Mouse (Mus musculus) hindbrain, embryonic 10.5 days (tissue): ENCODE measurements at regions not wholly inside any gene's neighbourhood (a gene's known extent, or its start where the extent isn't known, plus 50 kb on each side); places are given as distances from the start of the nearest gene placed in this dataset.

Source experiments
- DNase-seq: peaks from one replicate; pipeline ENCODE4 v3.0.0-alpha.2; 2017; ENCODE audit warnings: low spot score
- H3K27ac ChIP-seq: fragments of 300-500 bp; sonication (generic); 2 replicates; pipeline ENCODE4 v1.5.1; 2016; ENCODE audit warnings: mild to moderate bottlenecking, moderate library complexity
- H3K27me3 ChIP-seq: fragments of 300-500 bp; sonication (generic); 2 replicates; pipeline ENCODE4 v1.6.1; 2016; ENCODE audit warnings: mild to moderate bottlenecking; ENCODE audit not compliant: poor library complexity, insufficient read depth, severe bottlenecking
- H3K36me3 ChIP-seq: fragments of 300-500 bp; sonication (generic); 2 replicates; pipeline ENCODE4 v1.6.1; 2016; ENCODE audit warnings: mild to moderate bottlenecking, moderate library complexity
- H3K4me1 ChIP-seq: fragments of 300-500 bp; sonication (generic); replicated peaks from 2 replicates; pipeline ENCODE4 v1.6.1; 2016; ENCODE audit warnings: mild to moderate bottlenecking
- H3K4me3 ChIP-seq: fragments of 300-500 bp; sonication (generic); 2 replicates; pipeline ENCODE4 v1.5.1; 2016; ENCODE audit warnings: mild to moderate bottlenecking, moderate library complexity
- H3K9me3 ChIP-seq: fragments of 300-500 bp; sonication (generic); 2 replicates; pipeline ENCODE4 v1.6.1; 2016; ENCODE audit warnings: mild to moderate bottlenecking, moderate library complexity
- WGBS: fragments of 180-500 bp; shearing (Covaris S2); methylation state at CpG from one replicate; pipeline ENCODE4 v1.1.7; 2016; 5-methylcytosine and 5-hydroxymethylcytosine counted together

- no peaks in the 10 kb centered on the region for H3K27me3 ChIP-seq
- H3K27ac ChIP-seq, result no peak overlapping the region
- no peak overlapping the region for H3K4me3 ChIP-seq
- no peak for DNase-seq
- no peaks in the 10 kb centered on the region for H3K9me3 ChIP-seq
- no peaks in the 10 kb centered on the region for H3K36me3 ChIP-seq
- no peaks in the 10 kb centered on the region for H3K4me1 ChIP-seq
- 51% methylated on average over 2 of the region's 2 CpGs for WGBS
Measured at GRCm38 (mm10) chr1:149760440-149760839, 200.7 kb downstream of the Pla2g4a start.

- WGBS, result 81% methylated on average over 2 of the region's 2 CpGs
Measured at GRCm38 (mm10) chr1:149758783-149759132, 202.3 kb downstream of the Pla2g4a start.

GRCm38 (mm10) chr1:149758092-149758782 is 202.9 kb downstream of the Pla2g4a start:
- DNase-seq, result peak; percentile 2
- Histone ChIP-seq H3K27me3 (no peaks in the 10 kb centered on the region), H3K27ac (no peak overlapping the region), H3K36me3 (no peaks in the 10 kb centered on the region), H3K4me3 (no peak overlapping the region), H3K4me1 (no peaks in the 10 kb centered on the region), H3K9me3 (no peaks in the 10 kb centered on the region)
- 84% methylated on average over 1 of the region's 1 CpGs for WGBS

More at GRCm38 (mm10) chr1:149758783-149759132, 202.3 kb downstream of the Pla2g4a start:
- Histone ChIP-seq H3K9me3 (no peaks in the 10 kb centered on the region), H3K4me3 (no peak overlapping the region), H3K27me3 (no peaks in the 10 kb centered on the region), H3K36me3 (no peaks in the 10 kb centered on the region), H3K27ac (no peak overlapping the region), H3K4me1 (no peaks in the 10 kb centered on the region)
- DNase-seq, result no peak

- 82% methylated on average over 7 of the region's 7 CpGs for WGBS
- Histone ChIP-seq H3K27me3 (no peaks in the 10 kb centered on the region), H3K4me3 (no peak overlapping the region), H3K4me1 (no peaks in the 10 kb centered on the region), H3K27ac (no peak overlapping the region), H3K36me3 (no peaks in the 10 kb centered on the region), H3K9me3 (no peaks in the 10 kb centered on the region)
- no peak for DNase-seq
Measured at GRCm38 (mm10) chr1:149753269-149754060, 207.6 kb downstream of the Pla2g4a start.

- Histone ChIP-seq H3K4me1 (no peaks in the 10 kb centered on the region), H3K27me3 (no peaks in the 10 kb centered on the region), H3K4me3 (no peak overlapping the region), H3K27ac (no peak overlapping the region), H3K36me3 (no peaks in the 10 kb centered on the region), H3K9me3 (no peaks in the 10 kb centered on the region)
- no peak for DNase-seq
- WGBS, result 79% methylated on average over 2 of the region's 2 CpGs
Measured at GRCm38 (mm10) chr1:149749405-149749804, 211.7 kb downstream of the Pla2g4a start.

GRCm38 (mm10) chr1:149738959-149739358 is 222.1 kb downstream of the Pla2g4a start:
- DNase-seq, result no peak
- WGBS, result 85% methylated on average over 3 of the region's 3 CpGs
- no peaks in the 10 kb centered on the region for H3K4me1 ChIP-seq
- no peak overlapping the region for H3K4me3 ChIP-seq
- H3K36me3 ChIP-seq, result no peaks in the 10 kb centered on the region
- H3K27ac ChIP-seq, result no peak overlapping the region
- H3K9me3 ChIP-seq, result no peaks in the 10 kb centered on the region
- no peaks in the 10 kb centered on the region for H3K27me3 ChIP-seq

GRCm38 (mm10) chr1:149734241-149734640 is 226.8 kb downstream of the Pla2g4a start:
- Histone ChIP-seq H3K4me1 (no peaks in the 10 kb centered on the region), H3K4me3 (no peak overlapping the region), H3K36me3 (no peaks in the 10 kb centered on the region), H3K9me3 (no peaks in the 10 kb centered on the region), H3K27me3 (no peaks in the 10 kb centered on the region), H3K27ac (no peak overlapping the region)
- 91% methylated on average over 2 of the region's 2 CpGs for WGBS
- no peak for DNase-seq

- no peaks in the 10 kb centered on the region for H3K4me1 ChIP-seq
- no peak for DNase-seq
- H3K27me3 ChIP-seq, result no peaks in the 10 kb centered on the region
- no peak overlapping the region for H3K4me3 ChIP-seq
- no peaks in the 10 kb centered on the region for H3K36me3 ChIP-seq
- 82% methylated on average over 1 of the region's 1 CpGs for WGBS
- H3K9me3 ChIP-seq, result no peaks in the 10 kb centered on the region
- no peak overlapping the region for H3K27ac ChIP-seq
Measured at GRCm38 (mm10) chr1:149715171-149715570, 245.9 kb downstream of the Pla2g4a start.

GRCm38 (mm10) chr1:149712330-149712729 is 248.8 kb downstream of the Pla2g4a start:
- DNase-seq, result no peak
- 76% methylated on average over 1 of the region's 1 CpGs for WGBS
- H3K9me3 ChIP-seq, result no peaks in the 10 kb centered on the region
- no peaks in the 10 kb centered on the region for H3K4me1 ChIP-seq
- H3K4me3 ChIP-seq, result no peak overlapping the region
- H3K27ac ChIP-seq, result no peak overlapping the region
- H3K27me3 ChIP-seq, result no peaks in the 10 kb centered on the region
- H3K36me3 ChIP-seq, result no peaks in the 10 kb centered on the region

GRCm38 (mm10) chr1:149705223-149705622 is 255.9 kb downstream of the Pla2g4a start:
- no peak overlapping the region for H3K27ac ChIP-seq
- H3K9me3 ChIP-seq, result no peaks in the 10 kb centered on the region
- H3K4me3 ChIP-seq, result no peak overlapping the region
- no peaks in the 10 kb centered on the region for H3K27me3 ChIP-seq
- 91% methylated on average over 1 of the region's 1 CpGs for WGBS
- no peaks in the 10 kb centered on the region for H3K4me1 ChIP-seq
- no peaks in the 10 kb centered on the region for H3K36me3 ChIP-seq
- DNase-seq, result no peak

GRCm38 (mm10) chr1:149699411-149699810 is 261.7 kb downstream of the Pla2g4a start:
- H3K9me3 ChIP-seq, result no peaks in the 10 kb centered on the region
- H3K4me3 ChIP-seq, result no peak overlapping the region
- H3K4me1 ChIP-seq, result no peaks in the 10 kb centered on the region
- no peaks in the 10 kb centered on the region for H3K27me3 ChIP-seq
- H3K36me3 ChIP-seq, result no peaks in the 10 kb centered on the region
- 91% methylated on average over 4 of the region's 4 CpGs for WGBS
- DNase-seq, result no peak
- no peak overlapping the region for H3K27ac ChIP-seq

- no peaks in the 10 kb centered on the region for H3K27me3 ChIP-seq
- H3K4me3 ChIP-seq, result no peak overlapping the region
- no peaks in the 10 kb centered on the region for H3K36me3 ChIP-seq
- WGBS, result 75% methylated on average over 1 of the region's 1 CpGs
- no peak overlapping the region for H3K27ac ChIP-seq
- no peak for DNase-seq
- no peaks in the 10 kb centered on the region for H3K4me1 ChIP-seq
- no peaks in the 10 kb centered on the region for H3K9me3 ChIP-seq
Measured at GRCm38 (mm10) chr1:149674166-149674565, 286.9 kb downstream of the Pla2g4a start.

GRCm38 (mm10) chr1:149672571-149672970 is 288.5 kb downstream of the Pla2g4a start:
- no peak overlapping the region for H3K27ac ChIP-seq
- no peaks in the 10 kb centered on the region for H3K4me1 ChIP-seq
- H3K27me3 ChIP-seq, result no peaks in the 10 kb centered on the region
- DNase-seq, result no peak
- H3K4me3 ChIP-seq, result no peak overlapping the region
- 90% methylated on average over 4 of the region's 4 CpGs for WGBS
- no peaks in the 10 kb centered on the region for H3K36me3 ChIP-seq
- no peaks in the 10 kb centered on the region for H3K9me3 ChIP-seq
